Mouse (Mus musculus) E14TG2a.4 (cell line): ENCODE results near the gene Tfrc.

Experiments
- CTCF ChIP-seq: conservative IDR thresholded peaks from 2 replicates; pipeline ENCODE4 v1.5.1; 2014; ENCODE audit warnings: low read length
- NANOG ChIP-seq: IDR thresholded peaks from 2 replicates; pipeline ENCODE4 v1.6.1; 2014; ENCODE audit warnings: borderline replicate concordance, low read length, mixed read lengths
- POU5F1 ChIP-seq: IDR thresholded peaks from 2 replicates; pipeline ENCODE4 v1.6.1; 2014; ENCODE audit warnings: low read length, borderline replicate concordance

DNA sequence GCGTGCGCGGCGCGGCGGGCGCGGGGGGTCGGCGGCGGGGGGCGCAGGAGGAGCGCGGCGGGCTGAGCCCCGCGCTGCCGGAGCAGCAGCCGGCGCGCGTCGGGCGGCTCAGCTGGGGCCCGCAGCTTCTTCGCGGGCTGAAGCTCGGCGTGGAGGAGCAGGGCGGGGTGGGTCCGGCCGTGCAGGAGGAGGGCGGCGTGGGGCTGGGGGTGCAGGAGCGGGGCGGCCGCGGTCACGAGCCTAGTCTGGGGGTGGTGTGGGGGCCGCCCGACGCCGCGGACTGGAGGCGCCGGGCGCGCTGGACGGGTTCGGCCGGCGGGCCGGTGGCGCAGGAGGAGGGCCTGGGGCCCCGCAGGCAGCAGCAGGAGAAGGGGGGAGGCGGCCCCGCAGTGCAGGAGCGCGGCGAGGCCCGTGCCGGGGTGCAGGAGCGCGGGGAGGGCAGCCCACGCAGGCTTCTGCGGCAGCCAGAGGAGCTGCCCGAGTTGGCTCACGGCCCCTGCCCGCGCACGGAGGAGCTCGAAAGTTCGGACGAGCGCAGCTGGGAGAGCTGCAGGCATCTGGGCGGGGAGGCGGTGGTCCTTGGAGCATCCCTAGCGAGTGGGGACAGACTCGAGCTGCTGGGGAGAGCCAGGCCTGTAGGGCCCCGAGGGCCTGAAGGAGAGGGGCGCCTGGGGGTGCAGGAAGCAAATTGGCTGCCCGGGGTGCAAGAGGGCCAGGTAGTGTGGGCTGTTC is 35.5 kb downstream of the Tfrc start:
- TF ChIP-seq CTCF = no peak
- TF ChIP-seq NANOG = no peak
- no peak for TF ChIP-seq POU5F1
